Mouse (Mus musculus) retina, embryonic 14.5 days (tissue): ENCODE measurements around the gene Mical1.

Experiments
- DNase-seq: peaks from one replicate; pipeline ENCODE4 v3.0.0-alpha.2; 2015; ENCODE audit warnings: low spot score

Mical1 gene

GRCm38 (mm10) chr10:41477278-41478181, 1.4 kb downstream of the Mical1 start:
- DNase-seq, result peak; percentile 85

GRCm38 (mm10) chr10:41479961-41480360, 3.8 kb downstream of the Mical1 start:
- DNase-seq, result no peak

- no peak for DNase-seq
Measured at GRCm38 (mm10) chr10:41480938-41481880, 5.1 kb downstream of the Mical1 start.

- no peak for DNase-seq
Measured at GRCm38 (mm10) chr10:41482446-41482845, 6.3 kb downstream of the Mical1 start.

GRCm38 (mm10) chr10:41485778-41486177, 9.7 kb downstream of the Mical1 start:
- no peak for DNase-seq

- no peak for DNase-seq
Measured at GRCm38 (mm10) chr10:41486506-41487170, 10.5 kb downstream of the Mical1 start.

GRCm38 (mm10) chr10:41488877-41489276, 12.8 kb downstream of the Mical1 start:
- DNase-seq, result no peak

- no peak for DNase-seq
Measured at GRCm38 (mm10) chr10:41489294-41489693, 13.2 kb downstream of the Mical1 start.

- DNase-seq, result peak; percentile 96
Measured at GRCm38 (mm10) chr10:41489708-41490517, 13.8 kb downstream of the Mical1 start, which contains the start of the genes Smpd2 and Ppil6. Gene Smpd2 (minus strand): TSS chr10:41490369. Gene Ppil6 (plus strand): TSS chr10:41490439.

- DNase-seq, result no peak
Measured at GRCm38 (mm10) chr10:41490518-41490873, 14.4 kb downstream of the Mical1 start.

GRCm38 (mm10) chr10:41491111-41491510, 15.0 kb downstream of the Mical1 start:
- DNase-seq, result no peak

- no peak for DNase-seq
Measured at GRCm38 (mm10) chr10:41500941-41501340, 24.8 kb downstream of the Mical1 start.

GRCm38 (mm10) chr10:41504996-41505395, 28.9 kb downstream of the Mical1 start:
- DNase-seq, result no peak

GRCm38 (mm10) chr10:41505446-41505845, 29.3 kb downstream of the Mical1 start:
- DNase-seq, result peak; percentile 89

- peak; percentile 57 for DNase-seq
Measured at GRCm38 (mm10) chr10:41509160-41509559, 33.0 kb downstream of the Mical1 start.

- no peak for DNase-seq
Measured at GRCm38 (mm10) chr10:41514301-41514700, 38.2 kb downstream of the Mical1 start.

- DNase-seq, result no peak
Measured at GRCm38 (mm10) chr10:41514921-41515320, 38.8 kb downstream of the Mical1 start.

GRCm38 (mm10) chr10:41518508-41518980, 42.4 kb downstream of the Mical1 start:
- DNase-seq, result peak; percentile 80

GRCm38 (mm10) chr10:41518981-41519618, 43.0 kb downstream of the Mical1 start, which contains the start of gene Cd164:
Gene Cd164 (plus strand): TSS chr10:41519414.
- peak; percentile 95 for DNase-seq
